Mouse (Mus musculus) limb, embryonic 10.5 days (tissue): ENCODE results near the gene Brca1. TPM values are rescaled to one million over a fixed set of nuclear protein-coding genes. Genes with fewer than 3 reads are reported as not detected.

Experiments used
- DNase-seq: peaks from one replicate; pipeline ENCODE4 v3.0.0-alpha.2; 2017; ENCODE audit warnings: low spot score
- H3K27ac ChIP-seq: fragments of 300-500 bp; sonication (generic); 2 replicates; pipeline ENCODE4 v1.5.1; 2016; ENCODE audit warnings: mild to moderate bottlenecking
- H3K27me3 ChIP-seq: fragments of 300-500 bp; sonication (generic); 2 replicates; pipeline ENCODE4 v1.6.1; 2016; ENCODE audit warnings: low read depth, mild to moderate bottlenecking; ENCODE audit not compliant: poor library complexity, severe bottlenecking
- H3K36me3 ChIP-seq: fragments of 300-500 bp; sonication (generic); 2 replicates; pipeline ENCODE4 v1.6.1; 2016; ENCODE audit warnings: mild to moderate bottlenecking, moderate library complexity
- H3K4me1 ChIP-seq: fragments of 300-500 bp; sonication (generic); 2 replicates; pipeline ENCODE4 v1.6.1; 2016
- H3K4me3 ChIP-seq: fragments of 300-500 bp; sonication (generic); 2 replicates; pipeline ENCODE4 v1.5.1; 2016; ENCODE audit warnings: mild to moderate bottlenecking, moderate library complexity
- H3K9me3 ChIP-seq: fragments of 300-500 bp; sonication (generic); replicated peaks from 2 replicates; pipeline ENCODE4 v1.6.1; 2016; ENCODE audit warnings: mild to moderate bottlenecking
- WGBS: fragments of 180-500 bp; shearing (Covaris S2); methylation state at CpG from one replicate; pipeline ENCODE4 v1.1.7; 2016; 5-methylcytosine and 5-hydroxymethylcytosine counted together
- polyA plus RNA-seq: library from polyadenylated mRNA; unstranded; fragments of >200 nt; fragmentation: Nextera tagmentation; extraction: Ambion mirVana; gene quantifications from 2 replicates; pipeline ENCODE4 v1.2.1, GENCODE M21; 2016

Gene Brca1
- polyA plus RNA-seq, 1 experiment from 2014 or later: 22.6 TPM

GRCm38 (mm10) chr11:101568421-101568820 lies 16.7 kb upstream of the Brca1 start:
- Histone ChIP-seq H3K4me1 (no peaks in the 10 kb centered on the region), H3K36me3 (peaks cover 98% of the 10 kb centered on the region), H3K4me3 (no peak overlapping the region), H3K9me3 (no peaks in the 10 kb centered on the region), H3K27me3 (no peaks in the 10 kb centered on the region), H3K27ac (no peak overlapping the region)
- 88% methylated on average over 3 of the region's 3 CpGs for WGBS
- DNase-seq: no peak

- H3K4me3 ChIP-seq: no peak overlapping the region
- 56% methylated on average over 5 of the region's 5 CpGs for WGBS
- H3K27ac ChIP-seq: no peak overlapping the region
- DNase-seq: peak; percentile 51
- H3K4me1 ChIP-seq: no peaks in the 10 kb centered on the region
- no peaks in the 10 kb centered on the region for H3K9me3 ChIP-seq
- peaks cover 96% of the 10 kb centered on the region for H3K36me3 ChIP-seq
- no peaks in the 10 kb centered on the region for H3K27me3 ChIP-seq
Observed at GRCm38 (mm10) chr11:101562391-101562790, 10.6 kb upstream of the Brca1 start.

DNA sequence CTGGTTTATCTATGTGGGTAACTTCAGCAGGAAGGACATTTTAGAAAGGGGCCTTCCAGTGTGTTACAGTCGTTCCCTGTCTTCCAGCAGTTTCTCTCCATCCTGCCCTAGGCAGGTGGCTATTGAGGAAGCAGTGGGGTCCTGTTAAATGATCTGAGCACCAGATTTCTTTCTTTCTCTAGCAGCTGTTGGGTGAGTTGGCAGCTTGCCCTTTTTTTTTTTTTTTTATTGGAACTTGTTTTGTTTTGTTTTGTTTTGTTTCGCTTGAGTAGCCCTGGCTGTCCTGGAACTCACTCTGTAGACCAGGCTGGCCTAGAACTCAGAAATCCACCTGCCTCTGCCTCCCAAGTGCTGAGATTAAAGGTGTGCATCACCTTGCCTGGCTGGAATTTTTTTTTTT lies 5.2 kb upstream of the Brca1 start:
- no peak overlapping the region for H3K4me3 ChIP-seq
- H3K27ac ChIP-seq: no peak overlapping the region
- no peaks in the 10 kb centered on the region for H3K27me3 ChIP-seq
- peaks cover 12% of the 10 kb centered on the region for H3K4me1 ChIP-seq
- DNase-seq: no peak
- no peaks in the 10 kb centered on the region for H3K9me3 ChIP-seq
- WGBS: 90% methylated on average over 2 of the region's 2 CpGs
- H3K36me3 ChIP-seq: peaks cover 68% of the 10 kb centered on the region

DNA sequence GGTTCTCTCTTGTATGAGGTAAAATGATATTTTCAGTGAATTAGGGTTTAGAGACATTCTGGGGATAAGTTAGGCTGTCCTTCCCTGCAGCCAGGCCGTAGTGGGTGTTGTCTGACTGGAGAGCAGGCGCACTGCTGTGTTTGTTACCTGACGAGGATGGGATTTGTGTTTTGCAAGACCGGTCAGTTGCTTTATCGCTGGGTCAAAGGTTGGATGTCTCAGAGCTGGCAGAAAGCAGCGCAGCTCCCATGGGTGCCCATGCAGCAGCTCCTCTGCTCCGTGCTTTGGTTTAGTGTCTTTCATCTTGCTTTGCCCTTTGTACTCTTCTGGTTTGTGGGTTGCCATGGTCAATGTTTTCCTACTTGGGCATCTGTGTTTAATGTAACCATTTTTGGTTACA lies 4.8 kb upstream of the Brca1 start:
- H3K27me3 ChIP-seq: no peaks in the 10 kb centered on the region
- DNase-seq: no peak
- WGBS: 95% methylated on average over 7 of the region's 7 CpGs
- no peak overlapping the region for H3K27ac ChIP-seq
- peaks cover 64% of the 10 kb centered on the region for H3K36me3 ChIP-seq
- no peak overlapping the region for H3K4me3 ChIP-seq
- peaks cover 12% of the 10 kb centered on the region for H3K4me1 ChIP-seq
- no peaks in the 10 kb centered on the region for H3K9me3 ChIP-seq

GRCm38 (mm10) chr11:101553354-101553930 lies 1.7 kb upstream of the Brca1 start:
- WGBS: 25% methylated on average over 8 of the region's 8 CpGs

GRCm38 (mm10) chr11:101552476-101553300 lies 933 bp upstream of the Brca1 start:
- Histone ChIP-seq H3K27ac (peak overlapping the region; percentile 93), H3K9me3 (no peaks in the 10 kb centered on the region), H3K4me3 (peak overlapping the region; percentile 81), H3K27me3 (no peaks in the 10 kb centered on the region), H3K4me1 (peaks cover 19% of the 10 kb centered on the region), H3K36me3 (peaks cover 49% of the 10 kb centered on the region)
- peak; percentile 93 for DNase-seq
- under 1% methylated on average over 37 of the region's 37 CpGs for WGBS

More at GRCm38 (mm10) chr11:101553354-101553930, 1.7 kb upstream of the Brca1 start:
- Histone ChIP-seq H3K4me3 (peak overlapping the region; percentile 81), H3K4me1 (peaks cover 19% of the 10 kb centered on the region), H3K9me3 (no peaks in the 10 kb centered on the region), H3K36me3 (peaks cover 49% of the 10 kb centered on the region), H3K27ac (peak overlapping the region; percentile 93), H3K27me3 (no peaks in the 10 kb centered on the region)
- DNase-seq: no peak

- Histone ChIP-seq H3K27ac (no peak overlapping the region), H3K4me3 (no peak overlapping the region), H3K9me3 (no peaks in the 10 kb centered on the region), H3K36me3 (peaks cover 62% of the 10 kb centered on the region), H3K4me1 (peaks cover 10% of the 10 kb centered on the region), H3K27me3 (no peaks in the 10 kb centered on the region)
- DNase-seq: no peak
Observed at GRCm38 (mm10) chr11:101548526-101548925, 3.2 kb downstream of the Brca1 start.

DNA sequence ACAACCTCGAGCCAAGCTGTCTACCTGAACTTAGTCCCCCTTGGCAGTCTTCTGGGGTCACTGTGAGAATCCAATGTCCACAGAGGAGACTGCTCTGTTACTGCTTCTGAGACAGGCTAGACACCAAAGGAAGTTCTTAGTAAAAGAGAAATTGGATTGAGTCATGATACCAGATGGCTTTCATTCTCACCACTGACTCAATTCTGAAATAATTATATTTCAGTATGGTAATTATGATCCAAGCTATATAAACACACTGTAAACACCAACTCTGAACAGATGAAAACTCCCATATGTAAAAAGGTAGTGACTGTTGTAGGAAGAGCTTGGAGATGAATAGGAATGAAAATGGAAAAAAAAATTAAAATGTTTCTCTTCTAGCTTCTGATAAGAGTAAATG lies 7.6 kb downstream of the Brca1 start:
- Histone ChIP-seq H3K27ac (no peak overlapping the region), H3K9me3 (no peaks in the 10 kb centered on the region), H3K4me1 (no peaks in the 10 kb centered on the region), H3K36me3 (peaks cover 92% of the 10 kb centered on the region), H3K27me3 (no peaks in the 10 kb centered on the region), H3K4me3 (no peak overlapping the region)
- WGBS: 86% methylated on average over 1 of the region's 1 CpGs
- DNase-seq: no peak

GRCm38 (mm10) chr11:101543533-101543932 lies 8.2 kb downstream of the Brca1 start:
- no peaks in the 10 kb centered on the region for H3K4me1 ChIP-seq
- DNase-seq: no peak

GRCm38 (mm10) chr11:101526686-101527085 lies 25.1 kb downstream of the Brca1 start:
- Histone ChIP-seq H3K27me3 (no peaks in the 10 kb centered on the region), H3K27ac (no peak overlapping the region), H3K4me3 (no peak overlapping the region), H3K4me1 (no peaks in the 10 kb centered on the region), H3K9me3 (no peaks in the 10 kb centered on the region), H3K36me3 (peaks cover 100% of the 10 kb centered on the region)
- WGBS: 92% methylated on average over 4 of the region's 4 CpGs
- no peak for DNase-seq

More at GRCm38 (mm10) chr11:101543533-101543932, 8.2 kb downstream of the Brca1 start:
- H3K4me3 ChIP-seq: no peak overlapping the region
- H3K27me3 ChIP-seq: no peaks in the 10 kb centered on the region
- peaks cover 90% of the 10 kb centered on the region for H3K36me3 ChIP-seq
- no peak overlapping the region for H3K27ac ChIP-seq
- WGBS: 94% methylated on average over 9 of the region's 9 CpGs
- H3K9me3 ChIP-seq: no peaks in the 10 kb centered on the region

DNA sequence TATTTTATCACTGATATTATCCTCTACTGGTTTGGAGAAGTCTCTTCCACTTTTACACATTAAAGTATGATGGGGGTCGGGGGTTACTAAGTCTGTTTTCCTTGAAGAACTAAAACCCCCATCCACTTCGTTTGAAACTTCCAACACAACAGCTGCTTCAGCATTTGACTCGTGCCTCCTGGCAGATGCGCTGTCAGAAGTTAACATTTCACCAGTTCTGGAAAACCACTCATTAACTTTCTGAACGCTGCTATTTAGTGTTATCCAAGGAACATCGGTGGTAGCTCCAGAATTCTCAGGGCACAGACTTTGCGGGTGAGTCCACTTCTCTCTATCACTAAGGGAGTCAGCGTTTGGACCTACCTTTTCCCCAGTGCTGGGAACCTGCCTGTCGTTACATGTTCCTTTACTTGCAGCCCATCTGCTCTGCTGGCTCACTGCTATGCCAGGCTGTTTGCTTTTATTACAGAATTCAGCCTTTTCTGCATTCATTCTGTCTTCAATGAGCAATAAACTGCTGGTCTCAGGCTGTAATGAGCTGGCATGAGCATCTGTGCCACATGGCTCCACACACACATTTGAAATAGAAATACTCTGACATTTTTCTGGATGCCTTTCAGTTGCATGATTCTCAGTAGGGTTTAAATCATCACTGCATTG lies 25.7 kb downstream of the Brca1 start:
- Histone ChIP-seq H3K27ac (no peak overlapping the region), H3K36me3 (peaks cover 99% of the 10 kb centered on the region), H3K4me3 (no peak overlapping the region), H3K27me3 (no peaks in the 10 kb centered on the region), H3K4me1 (no peaks in the 10 kb centered on the region), H3K9me3 (no peaks in the 10 kb centered on the region)
- 96% methylated on average over 9 of the region's 9 CpGs for WGBS
- no peak for DNase-seq

GRCm38 (mm10) chr11:101525056-101525455 lies 26.7 kb downstream of the Brca1 start:
- Histone ChIP-seq H3K4me1 (no peaks in the 10 kb centered on the region), H3K27me3 (no peaks in the 10 kb centered on the region), H3K27ac (no peak overlapping the region), H3K4me3 (no peak overlapping the region), H3K36me3 (peaks cover 93% of the 10 kb centered on the region), H3K9me3 (no peaks in the 10 kb centered on the region)
- WGBS: 95% methylated on average over 10 of the region's 10 CpGs
- DNase-seq: no peak

- WGBS: 95% methylated on average over 8 of the region's 8 CpGs
- peaks cover 93% of the 10 kb centered on the region for H3K36me3 ChIP-seq
- H3K4me1 ChIP-seq: no peaks in the 10 kb centered on the region
Observed at GRCm38 (mm10) chr11:101524446-101524845, 27.3 kb downstream of the Brca1 start.

More at GRCm38 (mm10) chr11:101524446-101524845, 27.3 kb downstream of the Brca1 start:
- H3K4me3 ChIP-seq: no peak overlapping the region
- H3K9me3 ChIP-seq: no peaks in the 10 kb centered on the region
- no peak overlapping the region for H3K27ac ChIP-seq
- DNase-seq: no peak
- H3K27me3 ChIP-seq: no peaks in the 10 kb centered on the region
